Mouse (Mus musculus) lung, adult 2 months (tissue): ENCODE results near the gene Gm8108.
"Not testable (repeated sequence)": the region's sequence is repeated elsewhere in the genome, so short reads cannot be mapped to it uniquely, and the experiment has no call there.

Source experiments
- CTCF ChIP-seq: fragments of 200-500 bp; IDR thresholded peaks from 2 replicates; pipeline ENCODE4 v1.5.1; 2011; ENCODE audit warnings: mild to moderate bottlenecking, low read length, control low read depth; ENCODE audit not compliant: insufficient read depth
- POLR2A ChIP-seq: fragments of 200-500 bp; IDR thresholded peaks from 2 replicates; pipeline ENCODE4 v1.6.1; 2011; ENCODE audit warnings: low read depth, mild to moderate bottlenecking, control low read depth, low read length, borderline replicate concordance; ENCODE audit errors: extremely low read depth

DNA sequence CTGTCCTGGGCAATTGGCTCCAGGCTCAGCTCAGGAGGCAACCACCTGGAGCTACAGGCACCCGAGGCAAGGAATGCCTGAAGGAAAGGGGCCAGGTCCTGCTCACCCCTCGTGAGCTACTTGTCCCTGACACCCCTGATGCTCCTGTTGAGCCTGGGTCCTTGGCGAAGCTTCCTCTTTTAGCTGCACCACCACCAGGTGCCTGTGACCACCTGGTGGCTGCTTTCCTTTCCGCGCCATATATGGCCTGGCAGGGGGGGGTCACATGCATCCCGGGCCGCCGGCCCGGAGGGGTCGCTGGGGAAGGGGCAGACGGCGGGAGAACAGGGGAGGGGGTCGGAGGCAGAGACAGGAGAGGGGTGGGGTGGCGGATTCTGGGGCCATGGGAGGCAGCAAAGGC is 71.7 kb downstream of the Gm8108 start:
- TF ChIP-seq POLR2A, CTCF: not testable (repeated sequence)
